Mouse (Mus musculus) retina, postnatal 1 day (tissue): ENCODE results near the gene Rgs14.

Experiments
- DNase-seq: peaks from one replicate; pipeline ENCODE4 v3.0.0-alpha.2; 2012

Gene Rgs14

GRCm38 (mm10) chr13:55369531-55370114 is at the start of gene Rgs14:
Gene Rgs14 (plus strand): TSS chr13:55369732.
- no peak for DNase-seq

- DNase-seq, result no peak
These were observed 49.5 kb upstream of the Rgs14 start, which contains the start of gene Prelid1 for GRCm38 (mm10) chr13:55319931-55320533. Gene Prelid1 (plus strand): TSS chr13:55320500.

- DNase-seq, result peak; percentile 92
These were observed 48.0 kb upstream of the Rgs14 start, which contains the start of gene Rab24 for GRCm38 (mm10) chr13:55321434-55322129. Gene Rab24 (minus strand): TSS chr13:55321946.

GRCm38 (mm10) chr13:55322130-55322825 is 47.3 kb upstream of the Rgs14 start:
- peak; percentile 62 for DNase-seq

GRCm38 (mm10) chr13:55325596-55325995 is 43.9 kb upstream of the Rgs14 start:
- no peak for DNase-seq

GRCm38 (mm10) chr13:55327169-55327568 is 42.4 kb upstream of the Rgs14 start:
- peak; percentile 42 for DNase-seq

- peak; percentile 92 for DNase-seq
These were observed 41.9 kb upstream of the Rgs14 start for GRCm38 (mm10) chr13:55327633-55328032.

- no peak for DNase-seq
These were observed 41.4 kb upstream of the Rgs14 start for GRCm38 (mm10) chr13:55328171-55328570.

GRCm38 (mm10) chr13:55328641-55329040 is 40.9 kb upstream of the Rgs14 start:
- DNase-seq, result no peak

- DNase-seq, result no peak
These were observed 40.3 kb upstream of the Rgs14 start for GRCm38 (mm10) chr13:55329109-55329682.

- DNase-seq, result peak; percentile 93
These were observed 39.6 kb upstream of the Rgs14 start, which contains the start of gene Mxd3 for GRCm38 (mm10) chr13:55329683-55330566. Gene Mxd3 (minus strand): TSS chr13:55329823.

GRCm38 (mm10) chr13:55330567-55331400 is 38.7 kb upstream of the Rgs14 start:
- no peak for DNase-seq

- no peak for DNase-seq
These were observed 37.2 kb upstream of the Rgs14 start for GRCm38 (mm10) chr13:55332331-55332730.

- DNase-seq, result no peak
These were observed 33.8 kb upstream of the Rgs14 start for GRCm38 (mm10) chr13:55335701-55336100.

- no peak for DNase-seq
These were observed 32.1 kb upstream of the Rgs14 start for GRCm38 (mm10) chr13:55337341-55337975.

GRCm38 (mm10) chr13:55338131-55339054 is 31.1 kb upstream of the Rgs14 start:
- no peak for DNase-seq

- no peak for DNase-seq
These were observed 30.3 kb upstream of the Rgs14 start for GRCm38 (mm10) chr13:55339259-55339658.

- DNase-seq, result no peak
These were observed 27.1 kb upstream of the Rgs14 start for GRCm38 (mm10) chr13:55342469-55342868.

GRCm38 (mm10) chr13:55344286-55344685 is 25.2 kb upstream of the Rgs14 start:
- DNase-seq, result no peak
